Mouse (Mus musculus): ENCODE results near the gene Ttll4.

GRCm38 (mm10) chr1:74714967-74715366 is 53.4 kb downstream of the Ttll4 start:
- no peak for TF ChIP-seq HCFC1 (IDR thresholded peaks at IDR 0.05; ENCODE audit: borderline replicate concordance, insufficient read depth, low read length)
- no peak for TF ChIP-seq MAFK (IDR thresholded peaks at IDR 0.05; ENCODE audit: insufficient read depth, low read depth, low read length)
- TF ChIP-seq ZNF384 (IDR thresholded peaks at IDR 0.05; ENCODE audit: low read depth, low read length), result no peak
- TF ChIP-seq ZC3H11A (IDR thresholded peaks at IDR 0.05; ENCODE audit: borderline replicate concordance, low read depth, low read length), result no peak

Measured in ES-E14 (cell line).